Mouse (Mus musculus) ES-E14 (cell line): ENCODE results near the gene Ackr1.

ENCODE experiments used
- CHD2 ChIP-seq: IDR thresholded peaks from 2 replicates; pipeline ENCODE4 v1.6.1; 2014; ENCODE audit warnings: mild to moderate bottlenecking, low read depth, low read length, inconsistent platforms
- HCFC1 ChIP-seq: IDR thresholded peaks from 2 replicates; pipeline ENCODE4 v1.6.1; 2012; ENCODE audit warnings: low read length, inconsistent platforms, borderline replicate concordance; ENCODE audit not compliant: insufficient read depth
- ZC3H11A ChIP-seq: IDR thresholded peaks from 2 replicates; pipeline ENCODE4 v1.6.1; 2012; ENCODE audit warnings: low read depth, mild to moderate bottlenecking, inconsistent platforms, low read length, borderline replicate concordance

GRCm38 (mm10) chr1:173374020-173374419, 40.5 kb upstream of the Ackr1 start:
- TF ChIP-seq CHD2 (no peak), ZC3H11A (no peak), HCFC1 (no peak)
